Mouse (Mus musculus): ENCODE results near the gene Syap1. TPM values are rescaled to one million over a fixed set of nuclear protein-coding genes. Genes with fewer than 3 reads are reported as not detected.
A peak's percentile ranks its signal among the peaks of the same experiment; 100 is the strongest.
"Not testable (repeated sequence)": the region's sequence is repeated elsewhere in the genome, so short reads cannot be mapped to it uniquely, and the experiment has no call there.

The Syap1 gene
- total RNA-seq (2021) = 10 to 100 TPM; 32.1 to 32.8 TPM
- long read RNA-seq, experiment 1, transcript Syap1-201 (9 exons, 2,087 nt) = major isoform, 43 of 47 reads
- long read RNA-seq, experiment 1, partial matches to known transcripts = 0 of 47 reads
- long read RNA-seq, experiment 1, other reads (novel, unspliced or antisense) = 4 of 47 reads
- long read RNA-seq, experiment 2, transcript Syap1-201 (9 exons, 2,087 nt) = major isoform, 46 of 51 reads
- long read RNA-seq, experiment 2, partial matches to known transcripts = 1 of 51 reads
- long read RNA-seq, experiment 2, other reads (novel, unspliced or antisense) = 4 of 51 reads

- DNase-seq = peak; percentile 87
Measured at GRCm38 (mm10) chrX:162887931-162888511, at the start of gene Syap1. Gene Syap1, minus strand, starts transcription at chrX:162888447.

GRCm38 (mm10) chrX:162931467-162931866 lies 43.2 kb upstream of the Syap1 start:
- intact Hi-C loops (cut with DNase I) = no loop called here
- DNase-seq = no peak

More at GRCm38 (mm10) chrX:162887931-162888511, at the start of gene Syap1:
- intact Hi-C loops (cut with DNase I) = no loop called here

- no peak for DNase-seq
- intact Hi-C loops (cut with DNase I) = no loop called here
Measured at GRCm38 (mm10) chrX:162921487-162922125, 33.4 kb upstream of the Syap1 start.

DNA sequence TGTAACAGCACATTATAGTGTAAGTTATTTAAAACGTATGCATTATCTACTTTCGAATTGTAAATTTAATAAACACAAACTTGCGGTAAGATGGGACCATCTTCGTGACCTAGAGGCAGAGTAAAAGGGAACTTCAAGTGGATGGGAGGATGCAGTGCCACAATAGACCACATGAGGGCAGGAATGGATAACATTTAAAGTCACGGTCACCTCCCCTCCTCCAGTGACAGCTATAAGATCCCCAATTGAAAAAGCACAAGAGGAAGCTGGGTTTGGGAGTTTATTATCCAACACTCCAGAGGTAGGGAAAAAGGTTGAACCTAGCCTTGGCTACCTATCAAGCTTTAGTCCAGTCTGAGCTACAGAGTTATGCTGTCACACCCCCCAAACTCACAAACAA lies 27.4 kb upstream of the Syap1 start:
- peak; percentile 43 to 68 for DNase-seq
- intact Hi-C loops (cut with DNase I) = loop anchor here (5.0 kb wide), 1 partner anchor 1152 kb away; no protein-coding TSS in a partner anchor

GRCm38 (mm10) chrX:162913651-162914050 lies 25.4 kb upstream of the Syap1 start:
- no peak for DNase-seq
- intact Hi-C loops (cut with DNase I) = no loop called here

DNA sequence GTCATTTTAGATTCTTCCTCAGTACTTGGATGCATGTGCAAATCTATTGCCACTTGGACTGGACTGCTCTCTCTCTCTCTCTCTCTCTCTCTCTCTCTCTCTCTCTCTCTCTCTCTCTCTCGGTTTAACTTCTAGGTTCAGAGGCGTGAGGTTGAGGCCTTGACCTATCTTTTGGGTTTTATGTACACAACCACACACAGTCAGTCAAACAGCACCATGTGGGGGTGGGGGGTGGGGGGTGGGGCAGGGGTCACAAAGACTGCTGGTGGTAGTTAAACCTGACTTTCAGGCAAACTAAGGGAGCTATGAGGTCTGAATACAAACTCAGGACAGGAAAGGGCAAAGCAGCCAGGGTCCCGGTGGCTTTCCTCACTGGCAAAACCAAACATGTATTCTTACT lies 19.3 kb upstream of the Syap1 start:
- intact Hi-C loops (cut with DNase I) = no loop called here
- DNase-seq = no peak

GRCm38 (mm10) chrX:162902040-162902734 lies 13.9 kb upstream of the Syap1 start:
- DNase-seq = peak; percentile 23 to 29
- intact Hi-C loops (cut with DNase I) = no loop called here

- intact Hi-C loops (cut with DNase I) = no loop called here
- peak; percentile 49 to 51 for DNase-seq
Measured at GRCm38 (mm10) chrX:162901371-162902039, 13.3 kb upstream of the Syap1 start.

GRCm38 (mm10) chrX:162900938-162901337 lies 12.7 kb upstream of the Syap1 start, which contains the start of gene Ctps2:
Gene Ctps2, plus strand, starts transcription at chrX:162901238.
- intact Hi-C loops (cut with DNase I) = no loop called here
- DNase-seq = no peak

DNA sequence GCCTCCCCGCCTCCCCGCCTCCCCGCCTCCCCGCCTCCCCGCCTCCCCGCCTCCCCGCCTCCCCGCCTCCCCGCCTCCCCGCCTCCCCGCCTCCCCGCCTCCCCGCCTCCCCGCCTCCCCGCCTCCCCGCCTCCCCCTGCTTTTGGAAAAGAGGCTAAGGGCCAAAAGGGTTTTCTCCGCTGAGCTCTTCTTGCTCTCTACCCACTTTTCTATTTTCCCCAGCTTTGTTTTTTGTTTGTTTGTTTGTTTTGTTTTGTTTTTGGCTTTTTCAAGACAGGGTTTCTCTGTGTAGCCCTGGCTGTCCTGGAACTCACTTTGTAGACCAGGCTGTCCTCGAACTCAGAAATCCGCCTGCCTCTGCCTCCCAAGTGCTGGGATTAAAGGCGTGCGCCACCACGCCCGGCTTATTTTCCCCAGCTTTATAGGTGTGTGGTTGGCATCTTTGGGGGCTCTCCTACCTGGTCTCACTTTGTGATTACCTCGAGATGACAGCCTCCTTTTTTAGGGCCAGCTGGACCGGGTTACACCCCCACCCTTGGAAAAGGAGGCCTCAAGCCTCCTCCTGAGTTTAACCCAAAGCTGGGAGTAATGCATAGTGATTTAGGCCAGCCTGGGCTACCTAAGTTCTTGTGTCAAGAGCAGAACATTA lies 452 bp upstream of the Syap1 start:
- DNase-seq; intact Hi-C loops (cut with DNase I): not testable (repeated sequence)

- intact Hi-C loops (cut with DNase I) = no loop called here
- DNase-seq = no peak
Measured at GRCm38 (mm10) chrX:162878236-162878635, 10.0 kb downstream of the Syap1 start.

DNA sequence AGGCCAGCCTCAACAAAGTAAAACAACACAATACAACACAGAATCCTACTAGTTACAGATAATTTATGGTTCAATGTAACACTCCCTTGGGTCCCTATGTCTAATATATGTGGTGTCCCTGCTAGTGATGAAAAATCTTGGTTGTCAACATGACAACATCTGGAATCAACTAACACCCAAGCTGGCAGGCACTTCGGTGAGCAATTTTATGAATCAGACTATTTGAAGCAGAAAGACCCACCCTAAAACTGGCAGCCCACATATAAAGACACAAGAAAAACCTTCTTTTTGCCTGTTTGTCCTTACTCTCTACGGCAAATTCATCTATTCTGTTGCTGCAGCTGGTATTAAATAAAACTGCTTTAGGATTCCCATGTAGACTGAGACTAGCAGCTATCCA lies 14.5 kb downstream of the Syap1 start:
- DNase-seq = no peak
- intact Hi-C loops (cut with DNase I) = no loop called here

DNA sequence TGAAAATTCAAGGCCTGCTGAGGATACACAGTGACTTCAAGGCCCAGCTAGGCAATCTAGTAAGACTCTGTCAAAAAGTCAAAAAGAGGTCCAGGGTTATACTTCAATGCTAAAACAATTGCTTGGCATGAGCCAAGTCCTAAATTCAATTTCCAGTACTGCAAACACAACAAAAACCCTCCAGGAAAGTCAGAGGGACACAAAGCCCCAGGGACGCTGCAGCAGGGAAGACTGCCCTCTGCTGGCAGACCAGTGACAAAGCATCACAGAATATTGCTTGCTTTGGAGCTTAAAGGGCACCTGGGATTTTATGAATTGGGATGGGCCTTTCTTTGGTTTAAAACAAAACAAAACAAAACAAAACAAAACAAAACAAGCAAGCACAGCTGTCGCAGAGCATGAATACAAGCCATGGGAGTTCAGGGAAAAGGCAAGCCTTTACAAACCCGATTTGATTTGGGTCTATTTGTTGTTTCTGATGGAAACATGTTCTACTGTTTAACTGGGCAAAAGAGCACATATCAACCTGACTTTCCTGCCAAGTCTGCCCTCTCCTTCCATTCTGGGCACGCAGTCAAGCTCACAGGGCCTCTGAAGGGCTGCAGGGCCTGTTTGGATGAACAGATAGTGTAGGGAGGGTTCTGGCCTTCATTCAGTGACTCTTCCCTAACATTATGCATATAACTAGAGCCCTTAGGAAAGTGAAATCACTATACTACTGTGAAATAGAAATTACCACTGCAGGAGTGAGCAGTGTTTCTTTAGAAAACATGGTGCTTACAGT lies 16.3 kb downstream of the Syap1 start:
- DNase-seq = peak; percentile 31 to 51
- intact Hi-C loops (cut with DNase I) = no loop called here

GRCm38 (mm10) chrX:162868294-162868965 lies 19.8 kb downstream of the Syap1 start:
- intact Hi-C loops (cut with DNase I) = no loop called here
- DNase-seq = peak in 1 of 2 experiments; percentile 5

- intact Hi-C loops (cut with DNase I) = no loop called here
- no peak for DNase-seq
Measured at GRCm38 (mm10) chrX:162848682-162849081, 39.6 kb downstream of the Syap1 start.

DNA sequence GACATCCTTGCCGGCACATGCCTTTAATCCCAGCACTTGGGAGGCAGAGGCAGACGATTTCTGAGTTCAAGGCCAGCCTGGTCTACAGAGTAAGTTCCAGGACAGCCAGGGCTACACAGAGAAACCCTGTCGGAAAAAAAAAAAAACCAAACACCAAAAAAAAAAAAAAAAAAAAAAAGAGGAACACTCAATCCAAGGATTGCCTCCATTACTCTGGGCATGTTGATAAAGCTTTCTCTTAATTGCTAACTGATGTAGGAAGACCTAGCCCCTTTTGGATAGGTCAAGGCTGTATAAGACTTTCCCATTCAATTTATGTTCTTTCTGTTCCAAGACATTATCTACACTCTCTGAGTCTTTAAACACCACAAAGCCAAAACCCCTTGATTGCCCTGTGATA lies 42.7 kb downstream of the Syap1 start:
- intact Hi-C loops (cut with DNase I) = no loop called here
- DNase-seq = no peak

DNA sequence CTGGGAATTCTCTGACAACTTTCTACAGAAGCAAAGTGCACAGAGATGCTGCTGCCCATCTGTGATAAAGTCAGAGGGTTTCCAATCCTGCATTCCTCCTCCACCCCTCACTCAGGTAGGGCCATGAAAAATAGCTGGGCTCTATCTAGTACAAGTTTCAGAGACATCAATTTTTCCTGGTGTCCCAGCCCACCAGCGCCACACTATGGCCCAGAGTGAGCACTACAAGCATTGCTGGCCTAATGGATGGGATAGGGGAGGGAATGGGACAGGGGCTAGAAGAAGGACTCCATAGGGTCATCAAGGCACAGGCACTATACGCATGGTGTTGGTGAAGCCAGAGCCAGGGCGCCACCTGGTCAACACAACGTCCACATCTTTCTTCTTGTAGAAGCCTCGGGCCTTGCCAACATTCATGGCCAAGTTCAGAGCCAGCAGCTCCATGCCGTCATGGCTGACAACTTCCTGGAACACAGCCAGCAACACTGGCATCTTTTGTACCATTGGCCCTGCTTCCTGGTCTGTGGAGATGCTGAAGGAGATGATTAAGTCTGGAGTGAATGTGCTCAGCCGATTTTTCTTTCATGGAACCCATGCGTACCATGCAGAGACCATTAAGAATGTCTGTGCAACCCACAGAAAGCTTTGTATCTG lies 43.7 kb downstream of the Syap1 start:
- DNase-seq = no peak
- intact Hi-C loops (cut with DNase I) = no loop called here

DNA sequence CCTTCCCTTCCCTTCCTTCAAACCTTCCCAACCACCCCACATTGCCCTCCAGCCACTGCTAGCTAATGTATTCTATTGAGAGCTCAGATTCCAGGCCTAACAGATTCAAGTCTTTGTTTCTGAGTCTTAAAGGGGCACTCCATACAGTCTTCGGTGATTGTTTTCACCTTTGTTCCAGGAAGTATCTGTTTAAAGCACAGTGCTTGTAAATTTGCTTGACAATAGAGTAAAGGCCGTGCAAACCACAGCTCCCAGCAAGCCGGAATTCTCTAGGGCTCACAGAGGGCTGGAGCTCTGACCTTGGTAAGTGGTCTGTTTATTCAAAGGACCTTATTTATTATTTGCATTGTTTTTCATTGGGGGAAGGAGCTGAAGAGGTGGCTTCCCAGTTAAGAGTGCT lies 56.1 kb downstream of the Syap1 start:
- intact Hi-C loops (cut with DNase I) = no loop called here
- no peak for DNase-seq

All from heart, postnatal 14 days (tissue).